Mouse (Mus musculus): ENCODE data around the gene Mlf2.

Mlf2 gene

GRCm38 (mm10) chr6:124937493-124937892 is 6.3 kb downstream of the Mlf2 start:
- no peak for DNase-seq

GRCm38 (mm10) chr6:124938554-124938953 is 7.4 kb downstream of the Mlf2 start:
- DNase-seq = no peak

- DNase-seq = no peak
Observed at GRCm38 (mm10) chr6:124941679-124942078, 10.5 kb downstream of the Mlf2 start.

- DNase-seq = no peak
Observed at GRCm38 (mm10) chr6:124943526-124943925, 12.3 kb downstream of the Mlf2 start.

- DNase-seq = no peak
Observed at GRCm38 (mm10) chr6:124953991-124954715, 23.0 kb downstream of the Mlf2 start.

GRCm38 (mm10) chr6:124955212-124955611 is 24.0 kb downstream of the Mlf2 start:
- DNase-seq = no peak

- DNase-seq = no peak
Observed at GRCm38 (mm10) chr6:124958127-124958526, 26.9 kb downstream of the Mlf2 start.

GRCm38 (mm10) chr6:124959960-124960359 is 28.8 kb downstream of the Mlf2 start:
- no peak for DNase-seq

GRCm38 (mm10) chr6:124961021-124961420 is 29.8 kb downstream of the Mlf2 start:
- no peak for DNase-seq

- no peak for DNase-seq
Observed at GRCm38 (mm10) chr6:124964638-124965037, 33.5 kb downstream of the Mlf2 start.

- DNase-seq = peak; percentile 96
Observed at GRCm38 (mm10) chr6:124965088-124965719, 34.0 kb downstream of the Mlf2 start, which contains the start of gene Cops7a. Cops7a (minus strand) TSS chr6:124965538.

GRCm38 (mm10) chr6:124965747-124966146 is 34.6 kb downstream of the Mlf2 start:
- no peak for DNase-seq

GRCm38 (mm10) chr6:124966466-124967118 is 35.4 kb downstream of the Mlf2 start:
- no peak for DNase-seq

GRCm38 (mm10) chr6:124967766-124968165 is 36.6 kb downstream of the Mlf2 start:
- peak; percentile 69 for DNase-seq

All from right cerebral cortex, postnatal 14 days (tissue).